Mouse (Mus musculus) midbrain, postnatal 0 days (tissue): Measurements from ENCODE around the gene Cfap161. TPM values are rescaled to one million over a fixed set of nuclear protein-coding genes. Genes with fewer than 3 reads are reported as not detected.

Experiments used
- ATAC-seq: fragments of 200-750 bp; cut with Nextera tagmentation; 2 replicates; pipeline ENCODE4 v1.8.0; 2017; ENCODE audit warnings: moderate number of reproducible peaks, mild to moderate bottlenecking, moderate TSS enrichment, moderate library complexity; ENCODE audit not compliant: low FRiP score
- DNase-seq: peaks from one replicate; pipeline ENCODE4 v3.0.0-alpha.2; 2015; ENCODE audit warnings: low spot score
- H3K27ac ChIP-seq: fragments of 300-500 bp; sonication (generic); 2 replicates; pipeline ENCODE4 v1.5.1; 2014; ENCODE audit warnings: low read depth, mild to moderate bottlenecking, low read length, mixed read lengths
- H3K27me3 ChIP-seq: fragments of 300-500 bp; sonication (generic); 2 replicates; pipeline ENCODE4 v1.6.1; 2014; ENCODE audit warnings: low read length, control low read depth, mixed read lengths; ENCODE audit not compliant: insufficient read depth
- H3K36me3 ChIP-seq: fragments of 300-500 bp; sonication (generic); 2 replicates; pipeline ENCODE4 v1.6.1; 2014; ENCODE audit warnings: low read length, control low read depth, mixed read lengths; ENCODE audit not compliant: insufficient read depth
- H3K4me1 ChIP-seq: fragments of 300-500 bp; sonication (generic); 2 replicates; pipeline ENCODE4 v1.6.1; 2014; ENCODE audit warnings: mild to moderate bottlenecking, control low read depth, antibody characterized with exemption, low read length, mixed read lengths; ENCODE audit not compliant: insufficient read depth
- H3K4me2 ChIP-seq: fragments of 300-500 bp; sonication (generic); 2 replicates; pipeline ENCODE4 v1.6.1; 2014; ENCODE audit warnings: low read depth, mild to moderate bottlenecking, low read length, mixed read lengths; ENCODE audit not compliant: poor library complexity, severe bottlenecking
- H3K4me3 ChIP-seq: fragments of 300-500 bp; sonication (generic); 2 replicates; pipeline ENCODE4 v1.5.1; 2014; ENCODE audit warnings: low read depth, mild to moderate bottlenecking, low read length, moderate library complexity
- H3K9ac ChIP-seq: fragments of 300-500 bp; sonication (generic); replicated peaks from 2 replicates; pipeline ENCODE4 v1.6.1; 2014; ENCODE audit warnings: mild to moderate bottlenecking, low read length, moderate library complexity, mixed read lengths; ENCODE audit not compliant: poor library complexity, severe bottlenecking
- H3K9me3 ChIP-seq: fragments of 300-500 bp; sonication (generic); 2 replicates; pipeline ENCODE4 v1.6.1; 2016; ENCODE audit warnings: low read length, control low read depth
- CTCF ChIP-seq: IDR thresholded peaks from 2 replicates; pipeline ENCODE4 v1.5.1; 2016; ENCODE audit warnings: antibody characterized with exemption, mild to moderate bottlenecking
- WGBS: fragments of 180-500 bp; shearing (Covaris S2); extraction: QIAGEN DNeasy Blood & Tissue Kit; methylation state at CpG from one replicate; pipeline ENCODE4 v1.1.7; 2014; 5-methylcytosine and 5-hydroxymethylcytosine counted together
- polyA plus RNA-seq: library from polyadenylated mRNA; unstranded; fragments of >200 nt; fragmentation: Nextera tagmentation; extraction: Ambion mirVana; gene quantifications from 2 replicates; pipeline ENCODE4 v1.2.1, GENCODE M21; 2015
- total RNA-seq: library from RNA; depleted of rRNA; stranded (reverse); fragments of >200 nt; gene quantifications from 2 replicates; pipeline ENCODE4 v1.2.3, GENCODE M21; 2014

Gene Cfap161
- total and polyA plus RNA-seq, 2 experiments from 2014 or later = 2.1 to 2.3 TPM

DNA sequence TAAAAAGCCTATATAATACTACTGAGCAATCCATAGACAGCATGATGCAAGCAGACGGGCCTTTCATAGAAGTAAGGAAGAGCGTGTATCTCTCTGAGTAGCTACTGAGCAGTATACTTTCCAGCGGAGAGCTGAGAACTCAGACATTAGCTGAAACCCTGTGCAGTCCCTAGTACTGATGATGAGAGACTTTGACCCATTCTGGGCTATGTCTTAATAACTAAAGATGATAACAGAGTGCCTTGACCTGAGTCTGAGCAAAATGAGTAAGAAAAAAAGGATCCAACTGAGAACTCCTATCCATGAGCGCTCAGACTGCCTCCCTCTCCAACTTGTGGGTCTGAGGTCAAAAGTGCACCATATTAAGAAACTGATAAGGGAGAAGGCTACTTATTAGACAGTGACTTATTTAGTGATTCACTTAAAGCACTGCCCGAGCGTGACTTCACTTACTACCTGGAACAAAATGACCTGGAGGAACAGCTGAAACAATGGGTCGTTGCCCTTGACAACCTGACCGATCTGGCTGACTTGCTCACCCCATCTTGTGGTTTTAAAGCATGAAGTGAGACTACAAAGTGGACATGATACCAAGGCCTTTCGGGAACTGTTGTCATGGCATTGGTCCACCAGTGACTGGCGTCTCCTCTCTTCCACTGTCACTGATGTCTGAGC is 32.9 kb upstream of the Cfap161 start:
- TF ChIP-seq CTCF = no peak
- DNase-seq = no peak
- Histone ChIP-seq H3K9me3 (no peaks in the 10 kb centered on the region), H3K4me1 (no peaks in the 10 kb centered on the region), H3K36me3 (no peaks in the 10 kb centered on the region), H3K4me2 (no peak overlapping the region), H3K9ac (no peak overlapping the region), H3K4me3 (no peak overlapping the region), H3K27me3 (no peaks in the 10 kb centered on the region), H3K27ac (no peak overlapping the region)
- no peak for ATAC-seq
- WGBS = 62% methylated on average over 10 of the region's 10 CpGs

DNA sequence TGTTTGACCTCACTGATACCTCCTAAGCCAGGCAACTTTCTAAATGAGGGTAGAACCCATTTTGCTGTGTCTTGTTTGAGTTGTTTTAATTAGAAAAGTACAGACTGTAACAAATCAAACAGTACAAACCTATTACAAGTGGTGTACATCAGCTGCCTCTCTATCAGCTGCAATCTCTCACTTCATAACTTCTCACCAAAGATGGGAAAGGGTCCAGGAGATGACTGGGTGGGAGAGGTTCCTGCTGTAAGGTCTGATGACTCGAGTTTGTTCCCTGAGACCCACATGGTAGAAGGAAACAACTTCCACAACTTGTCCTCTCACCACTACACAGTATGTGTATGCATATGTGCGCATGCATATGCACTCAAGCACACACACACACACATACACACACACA is 32.1 kb upstream of the Cfap161 start:
- Histone ChIP-seq H3K9ac (no peak overlapping the region), H3K27me3 (no peaks in the 10 kb centered on the region), H3K4me3 (no peak overlapping the region), H3K9me3 (no peaks in the 10 kb centered on the region), H3K36me3 (no peaks in the 10 kb centered on the region), H3K4me1 (no peaks in the 10 kb centered on the region), H3K27ac (no peak overlapping the region), H3K4me2 (no peak overlapping the region)
- WGBS = 69% methylated on average over 2 of the region's 2 CpGs
- DNase-seq (no peak), ATAC-seq (no peak)
- TF ChIP-seq CTCF = no peak

DNA sequence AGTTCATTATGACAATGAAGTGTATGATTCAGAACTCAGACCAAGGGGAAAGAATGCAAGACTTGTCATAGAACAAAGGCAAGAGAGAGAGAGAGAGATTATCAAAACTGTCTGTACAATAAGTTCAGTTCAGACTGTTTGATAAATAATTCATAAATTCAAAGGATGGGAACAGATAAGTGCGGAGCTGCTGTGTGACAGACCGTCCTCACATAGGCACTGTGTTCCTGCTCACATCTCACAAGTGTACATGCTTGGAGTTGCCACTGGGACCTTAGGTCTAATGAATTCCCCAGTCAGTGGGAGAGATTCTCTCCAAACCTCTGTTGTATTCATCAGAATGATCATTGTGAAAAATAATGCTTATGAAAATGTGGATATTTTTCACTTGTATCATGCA is 27.3 kb upstream of the Cfap161 start:
- WGBS = 71% methylated on average over 2 of the region's 2 CpGs
- ATAC-seq = no peak
- no peak overlapping the region for H3K4me3 ChIP-seq

DNA sequence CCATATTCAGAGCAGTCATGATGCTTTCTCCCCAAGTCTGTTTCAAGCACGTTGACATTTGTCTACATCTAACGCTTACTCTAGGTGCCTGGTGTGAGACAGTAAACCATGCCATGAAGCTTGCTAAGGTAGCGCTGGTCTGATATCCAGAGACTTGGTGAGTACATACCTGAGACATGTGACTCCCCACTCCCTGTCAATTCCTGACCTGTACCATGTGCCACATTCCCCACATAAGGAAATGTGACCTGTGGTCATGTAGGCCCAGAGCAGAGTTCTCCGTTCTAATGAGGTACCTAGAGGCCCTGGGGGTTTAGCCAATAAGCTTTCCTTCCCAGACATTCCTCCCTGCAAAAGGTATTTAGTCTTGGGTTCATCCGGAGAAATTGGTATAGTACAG is 22.2 kb upstream of the Cfap161 start:
- TF ChIP-seq CTCF = no peak
- Histone ChIP-seq H3K27ac (no peak overlapping the region), H3K27me3 (no peaks in the 10 kb centered on the region; the same call in 1 of the 2 replicates), H3K4me1 (no peaks in the 10 kb centered on the region), H3K9me3 (no peaks in the 10 kb centered on the region), H3K4me2 (no peak overlapping the region), H3K36me3 (no peaks in the 10 kb centered on the region), H3K4me3 (no peak overlapping the region), H3K9ac (no peak overlapping the region)
- ATAC-seq (no peak), DNase-seq (no peak)
- 94% methylated on average over 5 of the region's 5 CpGs for WGBS

More for the DNA sequence above, 27.3 kb upstream of the Cfap161 start:
- H3K4me1 ChIP-seq = no peaks in the 10 kb centered on the region
- H3K36me3 ChIP-seq = no peaks in the 10 kb centered on the region
- no peak overlapping the region for H3K27ac ChIP-seq
- H3K4me2 ChIP-seq = no peak overlapping the region
- H3K9me3 ChIP-seq = no peaks in the 10 kb centered on the region
- H3K9ac ChIP-seq = no peak overlapping the region
- no peak for DNase-seq
- no peak for TF ChIP-seq CTCF
- H3K27me3 ChIP-seq = no peaks in the 10 kb centered on the region; the same call in 1 of the 2 replicates

- WGBS = 83% methylated on average over 1 of the region's 1 CpGs
Observed at GRCm38 (mm10) chr7:83815646-83816045, 21.0 kb upstream of the Cfap161 start.

GRCm38 (mm10) chr7:83813993-83814392 is 19.3 kb upstream of the Cfap161 start:
- DNase-seq (no peak), ATAC-seq (no peak)
- Histone ChIP-seq H3K9ac (no peak overlapping the region; the same call in 1 of the 2 replicates), H3K27me3 (no peaks in the 10 kb centered on the region; the same call in 1 of the 2 replicates), H3K4me2 (no peak overlapping the region), H3K27ac (peak overlapping the region; percentile 43; the same call in 1 of the 2 replicates), H3K36me3 (no peaks in the 10 kb centered on the region), H3K4me1 (peaks cover 6% of the 10 kb centered on the region; the same call in 1 of the 2 replicates), H3K4me3 (no peak overlapping the region), H3K9me3 (no peaks in the 10 kb centered on the region)
- 18% methylated on average over 4 of the region's 4 CpGs for WGBS
- no peak for TF ChIP-seq CTCF

More at GRCm38 (mm10) chr7:83815646-83816045, 21.0 kb upstream of the Cfap161 start:
- Histone ChIP-seq H3K9ac (no peak overlapping the region), H3K9me3 (no peaks in the 10 kb centered on the region), H3K4me2 (no peak overlapping the region), H3K4me3 (no peak overlapping the region), H3K36me3 (no peaks in the 10 kb centered on the region), H3K27ac (no peak overlapping the region), H3K27me3 (no peaks in the 10 kb centered on the region; the same call in 1 of the 2 replicates), H3K4me1 (no peaks in the 10 kb centered on the region)
- no peak for ATAC-seq
- TF ChIP-seq CTCF = no peak
- no peak for DNase-seq
